Mouse (Mus musculus): ENCODE measurements around the gene Cacna2d4. TPM values are rescaled to one million over a fixed set of nuclear protein-coding genes. Genes with fewer than 3 reads are reported as not detected.

Cacna2d4 gene
- polyA plus RNA-seq, 2 experiments, result 0.01 TPM; not detected in 1

DNA sequence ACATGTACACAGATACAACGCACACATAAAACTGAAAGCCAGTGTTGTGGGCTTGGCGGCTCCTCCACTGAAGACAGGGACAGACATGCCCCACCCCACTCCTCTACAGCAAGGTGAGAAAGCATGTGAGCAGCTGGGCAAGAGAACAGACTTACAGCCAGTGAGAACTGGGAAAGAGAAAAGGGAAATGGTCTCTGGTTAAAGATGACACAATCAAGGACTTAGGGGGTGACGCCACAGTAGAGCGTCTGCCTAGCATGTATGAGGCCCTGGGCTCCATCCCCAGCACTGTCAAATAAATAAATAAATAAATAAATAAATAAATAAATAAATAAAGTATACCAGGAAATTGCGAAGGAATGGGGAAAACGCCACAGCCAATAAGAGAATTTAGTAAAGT, 67.0 kb downstream of the Cacna2d4 start:
- no peaks in the 10 kb centered on the region for H3K36me3 ChIP-seq (replicated peaks; ENCODE audit: control insufficient read depth, insufficient read depth, low read depth)
- TF ChIP-seq EP300 (IDR thresholded peaks at IDR 0.05; ENCODE audit: low read depth), result no peak
- no peak for TF ChIP-seq CTCF (IDR thresholded peaks at IDR 0.05; ENCODE audit: low read depth)
- no peaks in the 10 kb centered on the region for H3K27me3 ChIP-seq (ENCODE audit: control insufficient read depth, insufficient read depth, low read length)
- DNase-seq (ENCODE audit: low read depth in 3 of 3, low spot score in 3 of 3) (no peak), ATAC-seq (ENCODE audit: insufficient read depth) (no peak)
- H3K9ac ChIP-seq (replicated peaks), result no peak overlapping the region
- no peak overlapping the region for H3K4me3 ChIP-seq (ENCODE audit: insufficient read depth in 1 of 2, low read depth in 2 of 2, low read length in 2 of 2)
- H3K9me3 ChIP-seq (ENCODE audit: control insufficient read depth, low read length), result no peaks in the 10 kb centered on the region
- H3K27ac ChIP-seq, result no peak overlapping the region
- no peak overlapping the region for H3K4me2 ChIP-seq (ENCODE audit: low read depth)
- H3K4me1 ChIP-seq (replicated peaks; ENCODE audit: control insufficient read depth in 2 of 2, insufficient read depth in 2 of 2, low read length in 1 of 2), result no peaks in the 10 kb centered on the region
- WGBS (ENCODE audit: insufficient replicate concordance), result 67% methylated on average over 6 of the region's 6 CpGs

DNA sequence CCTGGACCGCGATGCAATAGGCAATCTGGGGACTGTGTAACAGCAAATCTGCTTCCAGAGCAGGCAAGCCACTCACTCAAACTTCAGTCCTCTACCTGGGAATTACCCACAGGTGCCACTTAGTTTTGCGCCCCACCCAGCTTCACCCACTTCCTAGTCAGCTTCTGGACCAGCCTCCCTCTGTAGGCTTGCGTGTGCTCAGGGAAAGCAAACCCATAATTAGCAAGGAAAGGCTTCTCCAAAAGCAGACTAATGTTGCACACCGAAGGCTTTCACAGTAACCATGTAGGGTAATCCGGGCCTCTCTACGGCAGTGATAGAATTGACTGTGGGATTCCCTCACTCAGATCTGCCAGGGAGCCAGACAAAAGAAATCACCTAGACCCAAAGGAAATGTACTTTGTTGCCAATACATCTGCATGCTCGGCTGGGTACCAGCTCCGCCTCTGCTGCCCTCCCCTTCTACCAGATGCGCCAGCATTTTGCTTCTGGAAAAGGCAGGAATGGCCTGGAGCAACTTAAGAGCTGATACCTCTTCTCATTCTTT, 71.6 kb downstream of the Cacna2d4 start:
- no peak overlapping the region for H3K4me3 ChIP-seq (ENCODE audit: insufficient read depth in 1 of 2, low read depth in 2 of 2, low read length in 2 of 2)
- no peak for DNase-seq (ENCODE audit: low read depth in 3 of 3, low spot score in 3 of 3)
- H3K4me1 ChIP-seq (replicated peaks; ENCODE audit: control insufficient read depth in 2 of 2, insufficient read depth in 2 of 2, low read length in 1 of 2), result no peaks in the 10 kb centered on the region
- H3K4me2 ChIP-seq (ENCODE audit: low read depth), result no peak overlapping the region
- H3K9ac ChIP-seq (replicated peaks), result no peak overlapping the region
- WGBS (ENCODE audit: insufficient replicate concordance), result 62% methylated on average over 10 of the region's 10 CpGs
- H3K9me3 ChIP-seq (ENCODE audit: control insufficient read depth, low read length), result no peaks in the 10 kb centered on the region
- H3K27ac ChIP-seq, result no peak overlapping the region
- no peaks in the 10 kb centered on the region for H3K27me3 ChIP-seq (ENCODE audit: control insufficient read depth, insufficient read depth, low read length)
- TF ChIP-seq CTCF (IDR thresholded peaks at IDR 0.05; ENCODE audit: low read depth) (no peak), EP300 (IDR thresholded peaks at IDR 0.05; ENCODE audit: low read depth) (no peak)
- H3K36me3 ChIP-seq (replicated peaks; ENCODE audit: control insufficient read depth, insufficient read depth, low read depth), result no peaks in the 10 kb centered on the region
- no peak for ATAC-seq (ENCODE audit: insufficient read depth)

GRCm38 (mm10) chr6:119310176-119310575, 73.8 kb downstream of the Cacna2d4 start:
- Histone ChIP-seq H3K36me3 (replicated peaks; ENCODE audit: control insufficient read depth, insufficient read depth, low read depth) (no peaks in the 10 kb centered on the region), H3K4me1 (replicated peaks; ENCODE audit: control insufficient read depth in 2 of 2, insufficient read depth in 2 of 2, low read length in 1 of 2) (no peaks in the 10 kb centered on the region), H3K9me3 (ENCODE audit: control insufficient read depth, low read length) (no peaks in the 10 kb centered on the region), H3K27ac (no peak overlapping the region), H3K4me3 (ENCODE audit: insufficient read depth in 1 of 2, low read depth in 2 of 2, low read length in 2 of 2) (no peak overlapping the region), H3K9ac (replicated peaks) (no peak overlapping the region), H3K27me3 (ENCODE audit: control insufficient read depth, insufficient read depth, low read length) (no peaks in the 10 kb centered on the region), H3K4me2 (ENCODE audit: low read depth) (no peak overlapping the region)
- ATAC-seq (ENCODE audit: insufficient read depth) (no peak), DNase-seq (ENCODE audit: low read depth in 3 of 3, low spot score in 3 of 3) (no peak)
- WGBS (ENCODE audit: insufficient replicate concordance), result 55% methylated on average over 9 of the region's 9 CpGs
- TF ChIP-seq EP300 (IDR thresholded peaks at IDR 0.05; ENCODE audit: low read depth) (no peak), CTCF (IDR thresholded peaks at IDR 0.05; ENCODE audit: low read depth) (no peak)

DNA sequence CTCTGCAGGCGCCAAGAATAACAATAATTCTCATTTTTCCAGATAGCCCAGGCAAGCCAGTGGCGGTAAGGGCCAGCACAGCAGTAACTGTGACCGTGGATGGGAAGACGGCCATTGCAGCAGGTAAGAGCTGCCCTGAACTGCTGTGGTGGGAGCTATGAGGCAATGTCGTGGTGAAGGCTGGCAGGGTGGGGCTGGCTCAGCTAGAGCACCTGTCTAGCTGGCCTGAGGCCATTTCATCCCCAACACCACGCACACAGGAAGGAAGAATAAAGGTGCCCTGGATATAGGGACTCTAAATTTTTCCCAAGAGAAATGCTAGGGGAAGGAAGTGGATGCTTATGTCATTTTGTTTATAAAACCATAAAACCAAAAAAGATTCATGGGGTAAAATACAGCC, 76.1 kb downstream of the Cacna2d4 start:
- ATAC-seq (ENCODE audit: insufficient read depth) (no peak), DNase-seq (ENCODE audit: low read depth in 3 of 3, low spot score in 3 of 3) (no peak)
- H3K4me2 ChIP-seq (ENCODE audit: low read depth), result no peak overlapping the region
- TF ChIP-seq EP300 (IDR thresholded peaks at IDR 0.05; ENCODE audit: low read depth) (no peak), CTCF (IDR thresholded peaks at IDR 0.05; ENCODE audit: low read depth) (no peak)
- H3K9me3 ChIP-seq (ENCODE audit: control insufficient read depth, low read length), result no peaks in the 10 kb centered on the region
- H3K27me3 ChIP-seq (ENCODE audit: control insufficient read depth, insufficient read depth, low read length), result no peaks in the 10 kb centered on the region
- no peak overlapping the region for H3K9ac ChIP-seq (replicated peaks)
- no peak overlapping the region for H3K27ac ChIP-seq
- H3K4me3 ChIP-seq (ENCODE audit: insufficient read depth in 1 of 2, low read depth in 2 of 2, low read length in 2 of 2), result no peak overlapping the region
- no peaks in the 10 kb centered on the region for H3K4me1 ChIP-seq (replicated peaks; ENCODE audit: control insufficient read depth in 2 of 2, insufficient read depth in 2 of 2, low read length in 1 of 2)
- 57% methylated on average over 6 of the region's 6 CpGs for WGBS (ENCODE audit: insufficient replicate concordance)
- H3K36me3 ChIP-seq (replicated peaks; ENCODE audit: control insufficient read depth, insufficient read depth, low read depth), result no peaks in the 10 kb centered on the region

GRCm38 (mm10) chr6:119313096-119313495, 76.8 kb downstream of the Cacna2d4 start:
- no peaks in the 10 kb centered on the region for H3K4me1 ChIP-seq (replicated peaks; ENCODE audit: control insufficient read depth in 2 of 2, insufficient read depth in 2 of 2, low read length in 1 of 2)
- H3K27ac ChIP-seq, result no peak overlapping the region
- 29% methylated on average over 3 of the region's 3 CpGs for WGBS (ENCODE audit: insufficient replicate concordance)
- H3K36me3 ChIP-seq (replicated peaks; ENCODE audit: control insufficient read depth, insufficient read depth, low read depth), result no peaks in the 10 kb centered on the region
- ATAC-seq (ENCODE audit: insufficient read depth) (no peak), DNase-seq (ENCODE audit: low read depth in 3 of 3, low spot score in 3 of 3) (no peak)
- no peaks in the 10 kb centered on the region for H3K27me3 ChIP-seq (ENCODE audit: control insufficient read depth, insufficient read depth, low read length)
- H3K9ac ChIP-seq (replicated peaks), result no peak overlapping the region
- H3K4me3 ChIP-seq (ENCODE audit: insufficient read depth in 1 of 2, low read depth in 2 of 2, low read length in 2 of 2), result no peak overlapping the region
- no peaks in the 10 kb centered on the region for H3K9me3 ChIP-seq (ENCODE audit: control insufficient read depth, low read length)
- H3K4me2 ChIP-seq (ENCODE audit: low read depth), result no peak overlapping the region
- TF ChIP-seq EP300 (IDR thresholded peaks at IDR 0.05; ENCODE audit: low read depth) (no peak), CTCF (IDR thresholded peaks at IDR 0.05; ENCODE audit: low read depth) (no peak)

Measured in liver, embryonic 14.5 days (tissue).